Mouse (Mus musculus): ENCODE data around the gene Gm10663. TPM values are rescaled to one million over a fixed set of nuclear protein-coding genes. Genes with fewer than 3 reads are reported as not detected.

Gm10663 gene
- polyA plus RNA-seq (2016; fragmentation: Nextera tagmentation; extraction: Ambion mirVana), result not detected in 2 replicates

GRCm38 (mm10) chr8:65074733-65075132 is at the start of gene Gm10663:
Gene Gm10663, plus strand, starts transcription at chr8:65075033.
- WGBS, result 89% methylated on average over 2 of the region's 2 CpGs
- Histone ChIP-seq H3K27ac (no peak within 1 kb of the TSS), H3K4me3 (no peak within 1 kb of the TSS), H3K36me3 (replicated peaks) (no peaks in the 10 kb centered on the region), H3K9me3 (no peaks in the 10 kb centered on the region), H3K4me1 (no peaks in the 10 kb centered on the region), H3K27me3 (ENCODE audit: poor library complexity, severe bottlenecking) (no peaks in the 10 kb centered on the region)
- DNase-seq (ENCODE audit: extremely low spot score, low spot score), result no peak

GRCm38 (mm10) chr8:65028959-65029686 is 45.7 kb upstream of the Gm10663 start:
- H3K4me1 ChIP-seq, result peaks cover 11% of the 10 kb centered on the region
- no peak overlapping the region for H3K27ac ChIP-seq
- H3K4me3 ChIP-seq, result no peak overlapping the region
- no peaks in the 10 kb centered on the region for H3K9me3 ChIP-seq
- WGBS, result 77% methylated on average over 12 of the region's 12 CpGs
- H3K27me3 ChIP-seq (ENCODE audit: poor library complexity, severe bottlenecking), result no peaks in the 10 kb centered on the region
- H3K36me3 ChIP-seq (replicated peaks), result no peaks in the 10 kb centered on the region
- DNase-seq (ENCODE audit: extremely low spot score, low spot score), result no peak

DNA sequence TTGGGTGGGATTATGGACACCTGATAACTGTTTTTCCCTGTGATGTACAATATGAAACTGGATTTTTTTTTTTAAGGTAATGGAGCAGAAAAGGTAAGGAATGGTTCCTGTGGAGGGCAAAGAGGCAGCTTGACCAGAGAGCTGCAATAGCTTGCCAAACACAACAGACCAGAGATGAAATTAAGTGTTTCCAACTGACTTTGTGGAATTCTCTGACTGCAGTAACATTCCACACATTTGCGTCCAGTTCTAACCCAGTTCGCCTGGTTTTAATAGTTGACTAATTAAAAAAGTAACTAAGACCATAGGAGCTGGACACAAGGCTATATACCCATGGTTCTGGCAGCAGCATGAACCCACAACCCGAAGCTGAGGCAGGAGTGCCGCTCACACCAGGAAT is 45.1 kb upstream of the Gm10663 start:
- Histone ChIP-seq H3K4me3 (no peak overlapping the region), H3K36me3 (replicated peaks) (no peaks in the 10 kb centered on the region), H3K27ac (no peak overlapping the region), H3K27me3 (ENCODE audit: poor library complexity, severe bottlenecking) (no peaks in the 10 kb centered on the region; the same call in 1 of the 2 replicates), H3K4me1 (peaks cover 18% of the 10 kb centered on the region), H3K9me3 (no peaks in the 10 kb centered on the region)
- WGBS, result 78% methylated on average over 4 of the region's 4 CpGs
- DNase-seq (ENCODE audit: extremely low spot score, low spot score), result no peak

- no peak for DNase-seq (ENCODE audit: extremely low spot score, low spot score)
- 85% methylated on average over 4 of the region's 4 CpGs for WGBS
Measured at GRCm38 (mm10) chr8:65030735-65031485, 43.9 kb upstream of the Gm10663 start.

DNA sequence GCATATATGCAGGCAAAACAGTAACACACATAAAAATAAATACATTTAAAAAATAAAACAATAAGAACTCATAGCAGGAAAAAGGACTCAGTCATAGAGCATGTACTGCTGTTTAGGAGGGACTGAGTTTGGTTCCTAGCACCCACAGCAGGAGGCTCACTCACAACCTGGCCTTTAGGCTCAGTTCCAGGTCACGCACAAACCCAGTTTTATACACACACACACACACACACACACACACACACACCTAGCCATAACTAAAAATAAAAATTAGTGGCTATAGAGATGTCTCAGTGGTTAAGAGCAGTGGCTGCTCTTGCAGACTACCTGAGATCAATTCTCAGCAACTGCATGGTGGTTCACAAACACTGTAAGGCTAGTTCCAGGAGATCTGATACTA is 42.7 kb upstream of the Gm10663 start:
- no peak for DNase-seq (ENCODE audit: extremely low spot score, low spot score)
- Histone ChIP-seq H3K27ac (no peak overlapping the region), H3K9me3 (no peaks in the 10 kb centered on the region), H3K27me3 (ENCODE audit: poor library complexity, severe bottlenecking) (peaks cover 4% of the 10 kb centered on the region; the same call in 1 of the 2 replicates), H3K4me3 (no peak overlapping the region), H3K4me1 (peaks cover 41% of the 10 kb centered on the region), H3K36me3 (replicated peaks) (no peaks in the 10 kb centered on the region)
- 88% methylated on average over 1 of the region's 1 CpGs for WGBS

More at GRCm38 (mm10) chr8:65030735-65031485, 43.9 kb upstream of the Gm10663 start:
- H3K4me3 ChIP-seq, result no peak overlapping the region
- no peak overlapping the region for H3K27ac ChIP-seq
- no peaks in the 10 kb centered on the region; the same call in 1 of the 2 replicates for H3K27me3 ChIP-seq (ENCODE audit: poor library complexity, severe bottlenecking)
- H3K36me3 ChIP-seq (replicated peaks), result no peaks in the 10 kb centered on the region
- no peaks in the 10 kb centered on the region for H3K9me3 ChIP-seq
- H3K4me1 ChIP-seq, result peaks cover 29% of the 10 kb centered on the region

- no peaks in the 10 kb centered on the region for H3K36me3 ChIP-seq (replicated peaks)
- H3K4me3 ChIP-seq, result no peak overlapping the region
- no peak for DNase-seq (ENCODE audit: extremely low spot score, low spot score)
- H3K27me3 ChIP-seq (ENCODE audit: poor library complexity, severe bottlenecking), result peaks cover 4% of the 10 kb centered on the region; the same call in 1 of the 2 replicates
- H3K27ac ChIP-seq, result no peak overlapping the region
- peaks cover 46% of the 10 kb centered on the region for H3K4me1 ChIP-seq
- 85% methylated on average over 13 of the region's 13 CpGs for WGBS
- no peaks in the 10 kb centered on the region for H3K9me3 ChIP-seq
Measured at GRCm38 (mm10) chr8:65033056-65033455, 41.8 kb upstream of the Gm10663 start.

- 62% methylated on average over 2 of the region's 2 CpGs for WGBS
- H3K4me1 ChIP-seq, result peaks cover 46% of the 10 kb centered on the region
- peak overlapping the region; percentile 40; the same call in 1 of the 2 replicates for H3K27ac ChIP-seq
- no peak overlapping the region for H3K4me3 ChIP-seq
- no peak for DNase-seq (ENCODE audit: extremely low spot score, low spot score)
- H3K36me3 ChIP-seq (replicated peaks), result no peaks in the 10 kb centered on the region
- peaks cover 4% of the 10 kb centered on the region; the same call in 1 of the 2 replicates for H3K27me3 ChIP-seq (ENCODE audit: poor library complexity, severe bottlenecking)
- no peaks in the 10 kb centered on the region for H3K9me3 ChIP-seq
Measured at GRCm38 (mm10) chr8:65034136-65034535, 40.7 kb upstream of the Gm10663 start.

GRCm38 (mm10) chr8:65037117-65037533 is 37.7 kb upstream of the Gm10663 start, which contains the start of gene Apela:
Gene Apela, minus strand, starts transcription at chr8:65037336.
- Histone ChIP-seq H3K4me1 (peaks cover 46% of the 10 kb centered on the region), H3K36me3 (replicated peaks) (no peaks in the 10 kb centered on the region), H3K27me3 (ENCODE audit: poor library complexity, severe bottlenecking) (peaks cover 4% of the 10 kb centered on the region; the same call in 1 of the 2 replicates), H3K27ac (no peak within 1 kb of the TSS; the same call in 1 of the 2 replicates), H3K9me3 (no peaks in the 10 kb centered on the region), H3K4me3 (peak within 1 kb of the TSS; percentile 49)
- WGBS, result 1% methylated on average over 8 of the region's 8 CpGs
- peak; percentile 46 for DNase-seq (ENCODE audit: extremely low spot score, low spot score)

GRCm38 (mm10) chr8:65046565-65046964 is 28.3 kb upstream of the Gm10663 start:
- no peak for DNase-seq (ENCODE audit: extremely low spot score, low spot score)
- 44% methylated on average over 5 of the region's 5 CpGs for WGBS
- Histone ChIP-seq H3K27me3 (ENCODE audit: poor library complexity, severe bottlenecking) (no peaks in the 10 kb centered on the region), H3K36me3 (replicated peaks) (no peaks in the 10 kb centered on the region), H3K4me1 (peaks cover 7% of the 10 kb centered on the region), H3K4me3 (no peak overlapping the region), H3K9me3 (no peaks in the 10 kb centered on the region), H3K27ac (no peak overlapping the region)

DNA sequence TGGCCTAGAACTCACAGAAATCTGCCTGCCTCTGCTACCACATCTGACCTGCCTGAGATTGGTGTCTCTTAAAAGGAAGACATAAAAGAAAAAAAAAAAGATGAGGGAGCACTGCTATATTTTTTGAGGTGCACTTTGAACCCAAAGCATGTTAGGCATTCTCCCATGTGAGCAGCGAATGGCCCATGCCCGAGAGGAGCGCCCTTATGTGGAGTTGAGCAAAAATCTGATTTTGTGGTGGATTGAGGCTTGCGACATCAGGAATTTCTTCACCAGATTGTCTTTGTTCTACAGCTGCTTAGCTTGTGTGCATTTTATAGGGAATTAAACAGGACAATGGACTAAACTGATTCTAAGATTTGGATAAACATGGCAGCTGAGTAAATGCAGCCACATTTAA is 27.6 kb upstream of the Gm10663 start:
- no peak overlapping the region for H3K27ac ChIP-seq
- H3K9me3 ChIP-seq, result no peaks in the 10 kb centered on the region
- no peak for DNase-seq (ENCODE audit: extremely low spot score, low spot score)
- peaks cover 7% of the 10 kb centered on the region for H3K4me1 ChIP-seq
- no peak overlapping the region for H3K4me3 ChIP-seq
- no peaks in the 10 kb centered on the region for H3K27me3 ChIP-seq (ENCODE audit: poor library complexity, severe bottlenecking)
- H3K36me3 ChIP-seq (replicated peaks), result no peaks in the 10 kb centered on the region
- WGBS, result 95% methylated on average over 4 of the region's 4 CpGs

- Histone ChIP-seq H3K4me3 (no peak overlapping the region), H3K27ac (no peak overlapping the region), H3K4me1 (peaks cover 7% of the 10 kb centered on the region), H3K36me3 (replicated peaks) (no peaks in the 10 kb centered on the region), H3K27me3 (ENCODE audit: poor library complexity, severe bottlenecking) (no peaks in the 10 kb centered on the region), H3K9me3 (no peaks in the 10 kb centered on the region)
- 90% methylated on average over 4 of the region's 4 CpGs for WGBS
- no peak for DNase-seq (ENCODE audit: extremely low spot score, low spot score)
Measured at GRCm38 (mm10) chr8:65047801-65048200, 27.0 kb upstream of the Gm10663 start.

GRCm38 (mm10) chr8:65053554-65053953 is 21.3 kb upstream of the Gm10663 start:
- H3K27ac ChIP-seq, result no peak overlapping the region
- WGBS, result 97% methylated on average over 3 of the region's 3 CpGs
- no peaks in the 10 kb centered on the region for H3K4me1 ChIP-seq
- no peaks in the 10 kb centered on the region for H3K27me3 ChIP-seq (ENCODE audit: poor library complexity, severe bottlenecking)
- H3K4me3 ChIP-seq, result no peak overlapping the region
- DNase-seq (ENCODE audit: extremely low spot score, low spot score), result no peak
- H3K9me3 ChIP-seq, result no peaks in the 10 kb centered on the region
- H3K36me3 ChIP-seq (replicated peaks), result no peaks in the 10 kb centered on the region

- Histone ChIP-seq H3K36me3 (replicated peaks) (no peaks in the 10 kb centered on the region), H3K27me3 (ENCODE audit: poor library complexity, severe bottlenecking) (no peaks in the 10 kb centered on the region), H3K27ac (no peak overlapping the region), H3K9me3 (no peaks in the 10 kb centered on the region), H3K4me3 (no peak overlapping the region), H3K4me1 (no peaks in the 10 kb centered on the region)
- WGBS, result 66% methylated on average over 5 of the region's 5 CpGs
- DNase-seq (ENCODE audit: extremely low spot score, low spot score), result no peak
Measured at GRCm38 (mm10) chr8:65053968-65054367, 20.9 kb upstream of the Gm10663 start.
